Mouse (Mus musculus) right cerebral cortex, postnatal 4 days (tissue): Measurements from ENCODE around the gene Gm13288.
"Not testable (repeated sequence)": the region's sequence is repeated elsewhere in the genome, so short reads cannot be mapped to it uniquely, and the experiment has no call there.

ENCODE experiments used
- DNase-seq: peaks from one replicate; pipeline ENCODE4 v3.0.0-alpha.2; 2022

Gm13288 gene

DNA sequence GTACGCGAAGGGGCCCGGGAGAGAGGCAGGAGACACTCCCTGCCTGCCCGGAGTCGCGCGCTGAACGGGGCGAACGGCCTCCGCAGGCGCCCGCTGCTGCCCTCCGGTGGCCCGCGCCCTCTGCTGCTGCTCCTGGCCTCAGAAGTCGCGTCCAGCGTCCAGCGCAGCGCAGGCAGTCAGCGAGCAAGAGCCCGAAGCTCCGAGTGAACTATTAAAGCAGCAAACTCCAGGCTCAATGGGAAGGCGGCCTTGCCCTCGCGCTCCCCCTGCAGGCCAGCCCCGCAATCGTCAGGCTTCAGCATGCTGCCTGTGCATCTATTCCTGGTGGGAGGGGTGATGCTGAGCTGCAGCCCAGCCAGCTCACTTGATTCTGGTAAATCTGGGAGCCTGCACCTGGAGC lies 2.4 kb upstream of the Gm13288 start, which contains the start of gene Gm13287:
Gene Gm13287, plus strand, starts transcription at position 301 of the 400 bp plus-strand sequence.
- DNase-seq, result not testable (repeated sequence)

GRCm38 (mm10) chr4:88805761-88806160 lies 430 bp downstream of the Gm13288 start:
- not testable (repeated sequence) for DNase-seq

GRCm38 (mm10) chr4:88815928-88816327 lies 10.6 kb downstream of the Gm13288 start, which contains the start of gene Ifna7:
TSS of gene Ifna7 (plus strand) at chr4:88816228.
- DNase-seq, result no peak

- DNase-seq, result no peak
These were observed 14.3 kb downstream of the Gm13288 start, which contains the start of gene Ifna11 for GRCm38 (mm10) chr4:88819659-88820058. TSS of gene Ifna11 (plus strand) at chr4:88819959.

DNA sequence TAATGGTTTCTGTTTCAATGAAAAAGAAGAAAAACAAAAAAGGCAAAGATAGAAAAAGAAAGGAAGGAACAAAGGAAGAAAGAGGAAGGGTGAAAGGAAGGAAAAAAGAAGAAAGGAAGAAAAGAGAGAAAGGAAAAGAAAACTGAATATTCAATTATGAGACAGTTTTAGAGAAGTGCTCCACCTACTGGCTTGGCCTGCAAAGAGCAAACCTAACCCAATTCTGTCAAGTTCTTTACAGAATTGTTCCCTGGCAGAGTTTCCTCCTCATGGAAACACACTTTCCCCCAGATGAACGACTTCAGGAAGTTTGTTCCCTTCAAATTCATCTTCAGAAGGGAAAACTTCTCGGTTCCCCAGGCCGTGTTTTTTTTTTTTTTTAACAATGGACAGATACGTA lies 17.7 kb downstream of the Gm13288 start:
- peak; percentile 21 for DNase-seq

- not testable (repeated sequence) for DNase-seq
These were observed 21.8 kb downstream of the Gm13288 start, which contains the start of gene Ifna6 for GRCm38 (mm10) chr4:88827116-88827515. TSS of gene Ifna6 (plus strand) at chr4:88827416.

GRCm38 (mm10) chr4:88830523-88830922 lies 25.2 kb downstream of the Gm13288 start:
- DNase-seq, result peak; percentile 53

DNA sequence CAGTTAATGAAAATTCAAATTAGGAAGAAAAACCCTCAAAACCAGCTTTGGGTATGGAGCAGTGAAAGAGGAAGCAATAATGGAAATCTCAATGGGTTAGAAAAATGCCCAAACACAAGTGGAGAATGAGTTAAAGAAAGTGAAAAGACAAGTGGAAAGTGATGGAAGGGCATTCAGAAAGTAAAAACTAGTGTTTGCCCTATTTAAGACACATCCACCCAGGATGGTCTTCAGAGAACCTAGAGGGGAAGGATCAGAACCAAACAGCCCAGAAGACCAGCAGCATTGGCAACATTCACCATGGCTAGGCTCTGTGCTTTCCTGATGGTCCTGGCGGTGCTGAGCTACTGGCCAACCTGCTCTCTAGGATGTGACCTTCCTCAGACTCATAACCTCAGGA lies 29.9 kb downstream of the Gm13288 start, which contains the start of gene Ifna5:
Gene Ifna5, plus strand, starts transcription at position 301 of the 400 bp plus-strand sequence.
- not testable (repeated sequence) for DNase-seq

GRCm38 (mm10) chr4:88838828-88839227 lies 33.5 kb downstream of the Gm13288 start:
- peak; percentile 12 for DNase-seq

DNA sequence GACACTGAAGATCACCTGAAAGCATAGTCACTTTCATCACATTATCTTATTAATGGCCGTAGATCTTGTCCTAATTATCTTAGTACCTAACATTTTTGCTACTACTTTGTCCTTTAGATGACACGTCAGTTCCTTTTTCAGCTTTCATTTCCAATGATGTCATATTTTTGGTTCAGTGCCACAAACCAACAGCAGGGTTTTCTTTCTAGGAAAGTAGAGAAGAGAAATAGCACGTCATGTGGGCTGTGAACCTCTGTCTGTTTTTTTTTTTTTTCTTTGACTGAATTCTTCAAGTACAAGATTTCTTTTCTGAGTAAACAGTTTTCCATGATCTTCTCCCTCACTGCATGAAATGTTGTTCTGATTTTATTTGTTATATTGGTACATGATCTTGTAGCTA lies 34.7 kb downstream of the Gm13288 start:
- DNase-seq, result no peak

- DNase-seq, result no peak
These were observed 36.1 kb downstream of the Gm13288 start, which contains the start of gene Ifna4 for GRCm38 (mm10) chr4:88841438-88841911. TSS of gene Ifna4 (plus strand) at chr4:88841861.

DNA sequence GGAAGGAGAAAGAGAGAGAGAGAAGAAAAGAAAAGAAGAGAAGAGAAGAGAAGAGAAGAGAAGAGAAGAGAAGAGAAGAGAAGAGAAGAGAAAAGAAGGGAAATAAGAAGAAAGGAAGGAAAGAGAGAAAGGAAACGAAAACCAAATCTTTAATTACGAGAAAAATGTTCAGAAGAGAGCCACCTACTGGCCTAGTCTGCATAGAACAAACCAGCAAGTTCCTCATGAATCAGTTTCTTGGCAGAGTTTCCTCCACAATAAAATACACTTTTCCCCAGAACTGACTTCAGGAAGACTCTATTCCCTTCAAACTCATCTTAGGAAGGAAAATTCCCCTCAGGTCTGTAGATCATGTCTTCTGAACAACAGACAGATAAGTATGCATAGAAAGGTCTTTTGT lies 40.0 kb downstream of the Gm13288 start:
- no peak for DNase-seq

- no peak for DNase-seq
These were observed 44.4 kb downstream of the Gm13288 start, which contains the start of gene Ifna1 for GRCm38 (mm10) chr4:88849698-88850097. TSS of gene Ifna1 (plus strand) at chr4:88850087.

DNA sequence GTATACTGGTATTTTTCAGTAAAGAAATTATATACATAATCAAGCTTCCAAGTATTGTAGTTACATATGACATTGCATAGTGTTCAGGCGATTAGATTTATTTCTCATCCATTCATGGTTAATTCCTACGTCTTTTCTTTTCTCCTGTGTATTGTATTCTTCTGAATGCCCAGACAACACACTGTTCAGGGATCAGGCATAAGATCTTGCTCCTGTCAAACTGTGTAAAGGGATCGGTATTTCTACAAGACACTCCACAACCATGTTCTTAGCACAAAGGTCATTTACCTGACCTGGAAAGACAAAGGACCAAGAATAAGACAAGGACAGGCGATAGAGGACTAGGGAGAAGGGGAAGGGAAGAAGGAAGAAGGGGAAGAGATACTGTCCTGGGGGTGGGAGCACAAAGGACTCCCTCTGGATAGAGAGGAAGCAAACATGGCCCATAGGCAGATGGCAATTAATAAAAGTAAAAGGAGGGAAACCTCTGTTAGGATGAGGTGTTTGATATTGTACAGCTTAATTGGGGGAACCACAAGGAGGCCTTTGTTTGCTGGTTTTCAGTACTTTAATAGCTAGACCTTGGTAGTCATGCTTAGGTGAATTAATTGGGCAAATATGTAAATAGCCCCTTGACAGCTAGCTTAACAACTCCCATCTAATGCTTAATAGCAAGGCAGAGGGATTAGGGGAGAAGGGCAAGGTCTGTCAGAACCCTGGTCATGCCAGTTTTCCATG lies 45.9 kb downstream of the Gm13288 start:
- no peak for DNase-seq
